Mouse (Mus musculus) bone marrow macrophage, adult 2 months (primary cell): ENCODE measurements around the gene Rtn3.

ENCODE experiments used
- CTCF ChIP-seq: IDR thresholded peaks from 2 replicates; pipeline ENCODE4 v1.5.1; 2012; ENCODE audit warnings: low read depth, mild to moderate bottlenecking, low read length, moderate library complexity
- POLR2A ChIP-seq: IDR thresholded peaks from 2 replicates; pipeline ENCODE4 v1.6.1; 2012; ENCODE audit warnings: mild to moderate bottlenecking, low read depth, low read length, borderline replicate concordance

DNA sequence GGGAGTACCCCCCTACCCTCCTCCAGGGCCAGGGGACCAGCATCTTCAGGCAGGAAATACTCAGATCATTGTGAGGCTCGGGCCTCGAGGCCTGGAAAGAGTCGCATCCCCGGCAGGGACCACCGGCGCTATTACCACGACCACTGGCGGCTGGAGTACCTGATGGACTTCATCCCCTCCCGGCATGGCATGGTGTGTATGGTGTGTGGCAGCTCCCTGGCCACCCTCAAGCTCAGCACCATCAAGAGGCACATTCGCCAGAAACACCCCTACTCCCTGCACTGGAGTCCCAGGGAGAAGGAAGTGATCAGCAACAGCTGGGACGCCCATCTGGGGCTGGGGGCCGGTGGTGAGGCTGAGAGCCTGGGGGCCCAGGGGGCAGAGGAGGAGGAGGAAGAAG lies 63.0 kb downstream of the Rtn3 start:
- TF ChIP-seq CTCF (no peak), POLR2A (no peak)
